Mouse (Mus musculus): Measurements from ENCODE around the gene Abt1.

GRCm38 (mm10) chr13:23369421-23369765 lies 54.3 kb downstream of the Abt1 start:
- TF ChIP-seq EP300 (optimal IDR thresholded peaks at IDR 0.05) (no peak), CTCF (IDR thresholded peaks at IDR 0.05; ENCODE audit: low read depth) (no peak)
